ENCODE assay signal across 22 mouse cellular contexts in genomic region chr1:64903415-64903814, GRCm38 (mm10). TPM values are rescaled to one million over a fixed set of nuclear protein-coding genes. Genes with fewer than 3 reads are reported as not detected.
DNase-seq lines count a peak whose midpoint lies in the region; ATAC-seq and TF ChIP-seq lines count a peak whose summit lies in the region.
"Had no signal": no experiment of that assay in that cellular context is flagged by ENCODE, and none has a peak within 500 bp of the region (broad histone marks: within the 10 kb centered on the region; RNA-seq: fewer than 3 reads in every experiment).

No protein-coding gene starts in this region.

- H3K9ac ChIP-seq in forebrain, embryonic 15.5 days (replicated peaks) = no peak overlapping the region
- H3K9ac ChIP-seq in forebrain, embryonic 12.5 days = no peak overlapping the region
- no peak overlapping the region for H3K9ac ChIP-seq in kidney, postnatal 0 days (ENCODE audit: low read depth, low read length)
- no peak overlapping the region for H3K9ac ChIP-seq in neural tube, embryonic 15.5 days (replicated peaks)
- H3K9ac ChIP-seq: heart, embryonic 12.5 days; intestine, embryonic 15.5 days; liver, postnatal 0 days had no signal

- H3K36me3 ChIP-seq in forebrain, embryonic 15.5 days = no peaks in the 10 kb centered on the region
- H3K36me3 ChIP-seq in forebrain, embryonic 12.5 days (replicated peaks) = no peaks in the 10 kb centered on the region
- no peaks in the 10 kb centered on the region for H3K36me3 ChIP-seq in kidney, postnatal 0 days (ENCODE audit: insufficient read depth, low read length)
- no peaks in the 10 kb centered on the region for H3K36me3 ChIP-seq in neural tube, embryonic 15.5 days
- H3K36me3 ChIP-seq: heart, embryonic 12.5 days; hindbrain, embryonic 10.5 days; intestine, embryonic 15.5 days had no signal

- peak; percentile 54 for DNase-seq in kidney, postnatal 0 days (ENCODE audit: low spot score)
- no peak for DNase-seq in kidney, postnatal 36 days
- DNase-seq in neural tube, embryonic 10.5 days (ENCODE audit: extremely low spot score, low spot score) = peak; percentile 5
- DNase-seq in right cerebral cortex, postnatal 10 days (ENCODE audit: low spot score in 2 of 2) = no peak
- DNase-seq: adrenal gland, postnatal 36 days; cerebellum, adult 11 months; cerebellum, postnatal 10 days; gastrocnemius, adult 2 months; heart, adult 11 months; heart, postnatal 10 days; liver, postnatal 0 days; lung, postnatal 14 days; thymus, postnatal 14 days had no signal

- no peak overlapping the region for H3K27ac ChIP-seq in forebrain, embryonic 15.5 days (replicated peaks)
- H3K27ac ChIP-seq in forebrain, embryonic 12.5 days = no peak overlapping the region
- no peak overlapping the region for H3K27ac ChIP-seq in kidney, postnatal 0 days
- H3K27ac ChIP-seq in neural tube, embryonic 15.5 days (replicated peaks) = no peak overlapping the region
- H3K27ac ChIP-seq: gastrocnemius, adult 2 months; hindbrain, embryonic 10.5 days; intestine, embryonic 15.5 days had no signal

- H3K4me3 ChIP-seq in forebrain, embryonic 15.5 days = no peak overlapping the region
- no peak overlapping the region for H3K4me3 ChIP-seq in forebrain, embryonic 12.5 days (replicated peaks)
- no peak overlapping the region for H3K4me3 ChIP-seq in kidney, postnatal 0 days (replicated peaks; ENCODE audit: low read depth, low read length)
- no peak overlapping the region for H3K4me3 ChIP-seq in neural tube, embryonic 15.5 days (replicated peaks)
- H3K4me3 ChIP-seq: gastrocnemius, adult 2 months; heart, embryonic 12.5 days; hindbrain, embryonic 10.5 days; intestine, embryonic 15.5 days had no signal

- ATAC-seq in forebrain, embryonic 15.5 days (replicated peaks) = 0 out of 2 replicates have a peak, but pooled peaks have one; percentile 38
- ATAC-seq in forebrain, embryonic 12.5 days (ENCODE audit: low FRiP score) = no peak
- no peak for ATAC-seq in kidney, postnatal 0 days (replicated peaks; ENCODE audit: low FRiP score, low read depth)
- no peak for ATAC-seq in neural tube, embryonic 15.5 days (ENCODE audit: low FRiP score)
- ATAC-seq: CD4-positive, CD25-positive, alpha-beta regulatory T cell, adult 4 months; intestine, embryonic 15.5 days; liver, postnatal 0 days had no signal

- WGBS in forebrain, embryonic 15.5 days = 67% methylated on average over 4 of the region's 4 CpGs
- WGBS in forebrain, embryonic 12.5 days = 84% methylated on average over 4 of the region's 4 CpGs
- WGBS in kidney, postnatal 0 days = 48% methylated on average over 4 of the region's 4 CpGs
- WGBS in neural tube, embryonic 15.5 days = 77% methylated on average over 4 of the region's 4 CpGs

- no peaks in the 10 kb centered on the region for H3K9me3 ChIP-seq in forebrain, embryonic 15.5 days
- no peaks in the 10 kb centered on the region for H3K9me3 ChIP-seq in forebrain, embryonic 12.5 days
- no peaks in the 10 kb centered on the region for H3K9me3 ChIP-seq in kidney, postnatal 0 days (replicated peaks; ENCODE audit: low read length)
- no peaks in the 10 kb centered on the region for H3K9me3 ChIP-seq in neural tube, embryonic 15.5 days (replicated peaks)
- H3K9me3 ChIP-seq: heart, embryonic 12.5 days; hindbrain, embryonic 10.5 days; intestine, embryonic 15.5 days had no signal

- no peak for TF ChIP-seq CTCF in kidney, postnatal 0 days (IDR thresholded peaks at IDR 0.05; ENCODE audit: low read depth)

- no peaks in the 10 kb centered on the region for H3K4me1 ChIP-seq in forebrain, embryonic 15.5 days
- H3K4me1 ChIP-seq in forebrain, embryonic 12.5 days = no peaks in the 10 kb centered on the region
- no peaks in the 10 kb centered on the region for H3K4me1 ChIP-seq in kidney, postnatal 0 days (replicated peaks; ENCODE audit: insufficient read depth, low read length)
- no peaks in the 10 kb centered on the region for H3K4me1 ChIP-seq in neural tube, embryonic 15.5 days
- H3K4me1 ChIP-seq: hindbrain, embryonic 10.5 days; intestine, embryonic 15.5 days had no signal

- no peak overlapping the region for H3K4me2 ChIP-seq in forebrain, embryonic 15.5 days (replicated peaks)
- no peak overlapping the region for H3K4me2 ChIP-seq in forebrain, embryonic 12.5 days
- no peak overlapping the region for H3K4me2 ChIP-seq in kidney, postnatal 0 days (ENCODE audit: low read length)
- no peak overlapping the region for H3K4me2 ChIP-seq in neural tube, embryonic 15.5 days
- H3K4me2 ChIP-seq: heart, embryonic 12.5 days; intestine, embryonic 15.5 days; liver, embryonic 11.5 days; midbrain, embryonic 11.5 days had no signal

- no peaks in the 10 kb centered on the region for H3K27me3 ChIP-seq in forebrain, embryonic 15.5 days
- H3K27me3 ChIP-seq in forebrain, embryonic 12.5 days = 0 out of 2 replicates have a peak, but pooled peaks cover 3% of the 10 kb centered on the region
- no peaks in the 10 kb centered on the region for H3K27me3 ChIP-seq in kidney, postnatal 0 days (ENCODE audit: insufficient read depth, low read length)
- H3K27me3 ChIP-seq in neural tube, embryonic 15.5 days (replicated peaks) = no peaks in the 10 kb centered on the region
- H3K27me3 ChIP-seq: heart, embryonic 12.5 days; intestine, embryonic 15.5 days had no signal

RNA-seq across cellular contexts. Expression of gene Plekhm3, which starts 53.2 kb away (rescaled TPM):
- polyA plus RNA-seq in forebrain, embryonic 15.5 days (2015; fragmentation: Nextera tagmentation; extraction: Ambion mirVana) = 10.3 and 10.9 TPM in 2 replicates
- 7.8 and 8.9 TPM in 2 replicates for polyA plus RNA-seq in forebrain, embryonic 12.5 days (2016; fragmentation: Nextera tagmentation; extraction: Ambion mirVana)
- polyA plus RNA-seq in kidney, postnatal 0 days (2015; fragmentation: Nextera tagmentation; extraction: Ambion mirVana) = 3.5 and 4.0 TPM in 2 replicates
- polyA plus RNA-seq in neural tube, embryonic 15.5 days (2015; fragmentation: Nextera tagmentation; extraction: Ambion mirVana) = 10.8 and 12.0 TPM in 2 replicates

Comparison
In these comparisons a context has a peak if more than half of its experiments do, and no peak if none do; other contexts are left out.
1. DNase-seq: peak in kidney, postnatal 0 days (single experiment) and neural tube, embryonic 10.5 days (single experiment); none in kidney, postnatal 36 days (0 of 2) and right cerebral cortex, postnatal 10 days (0 of 2).